In the genomic region with DNA sequence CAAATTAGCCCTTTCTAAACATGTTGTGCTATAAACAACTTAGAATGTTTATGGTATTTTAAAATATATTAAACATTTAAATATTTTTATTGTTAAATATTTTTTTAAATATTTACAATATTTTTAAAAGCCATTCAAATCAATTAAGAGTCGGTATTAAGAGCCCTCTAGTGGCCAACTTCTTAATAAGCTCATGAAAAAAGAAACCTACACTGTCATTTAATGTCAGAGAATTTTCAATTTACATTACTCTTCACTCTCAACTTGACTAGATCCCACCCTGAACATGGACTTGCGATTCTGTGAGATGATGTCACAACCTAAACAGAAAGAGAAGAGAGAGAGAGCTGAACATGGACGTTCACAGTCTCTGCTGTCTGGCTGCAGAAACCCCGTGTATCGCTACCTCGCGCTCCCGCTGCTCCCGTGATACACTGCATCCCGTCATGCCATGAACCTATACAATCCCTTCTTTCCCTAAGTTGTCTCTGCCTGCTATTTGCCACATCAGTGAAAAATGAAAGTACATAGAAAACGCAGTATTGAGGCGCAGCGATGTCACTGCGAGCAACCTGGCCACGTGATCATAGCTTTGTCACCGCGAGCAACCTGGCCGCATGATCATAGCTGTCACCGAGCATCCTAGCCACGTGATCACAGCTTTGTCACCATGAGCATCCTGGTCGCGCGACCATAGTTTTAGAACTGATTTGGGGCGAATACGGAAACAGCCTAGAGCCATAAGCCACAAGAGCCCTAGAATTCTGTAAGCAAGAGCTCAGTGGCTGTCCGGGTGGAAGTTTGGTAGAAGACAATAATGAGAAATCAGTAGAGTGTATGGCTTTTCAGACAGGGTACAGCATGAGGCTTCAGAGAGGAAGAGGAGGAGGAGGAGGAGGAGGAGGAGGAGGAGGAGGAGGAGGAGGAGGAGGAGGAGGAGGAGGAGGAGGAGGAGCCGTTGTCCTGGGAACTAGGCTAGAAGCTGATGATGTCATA, we compare ENCODE assay signal across 8 mouse cellular contexts. TPM values are rescaled to one million over a fixed set of nuclear protein-coding genes. Genes with fewer than 3 reads are reported as not detected.
DNase-seq lines count a peak whose midpoint lies in the region; ATAC-seq and TF ChIP-seq lines count a peak whose summit lies in the region.

No protein-coding gene starts in this region.

- H3K9me3 ChIP-seq in embryonic facial prominence, embryonic 14.5 days (ENCODE audit: control insufficient read depth, low read length), result no peaks in the 10 kb centered on the region
- no peaks in the 10 kb centered on the region for H3K9me3 ChIP-seq in hindbrain, embryonic 11.5 days (ENCODE audit: control insufficient read depth, low read length)

- peak; percentile 55 to 71 for DNase-seq in CD8-positive naive resting alpha-beta T cell, adult 2 months (ENCODE audit: low read depth in 2 of 2, low spot score in 2 of 2)
- peak; percentile 83 for DNase-seq in T-cell, adult 2 months (ENCODE audit: low spot score)
- peak; percentile 68 for DNase-seq in embryonic facial prominence, embryonic 14.5 days (ENCODE audit: low spot score)
- peak; percentile 51 for DNase-seq in hindbrain, embryonic 11.5 days (ENCODE audit: low spot score)
- DNase-seq in left cerebral cortex, adult 2 months (ENCODE audit: extremely low spot score in 1 of 2, low spot score in 2 of 2), result peak; percentile 48 to 58
- peak; percentile 86 for DNase-seq in splenic B cell, adult 2 months (ENCODE audit: low read depth, low spot score)
- no peak for DNase-seq in adrenal gland, postnatal 4 days (ENCODE audit: low spot score in 2 of 2)

- intact Hi-C loops in left cerebral cortex, adult 2 months (cut with DNase I), result loop anchor here (1.0 to 5.0 kb wide), 2 partner anchors 99 to 165 kb away; no protein-coding TSS in a partner anchor

- 61% methylated on average over 27 of the region's 27 CpGs for WGBS in embryonic facial prominence, embryonic 14.5 days
- 60% methylated on average over 27 of the region's 27 CpGs for WGBS in hindbrain, embryonic 11.5 days

- H3K27me3 ChIP-seq in embryonic facial prominence, embryonic 14.5 days (replicated peaks; ENCODE audit: control insufficient read depth, insufficient read depth, low read length), result no peaks in the 10 kb centered on the region
- no peaks in the 10 kb centered on the region for H3K27me3 ChIP-seq in hindbrain, embryonic 11.5 days (ENCODE audit: control insufficient read depth, insufficient read depth, low read length)
- H3K27me3 ChIP-seq in splenic B cell, adult 2 months (ENCODE audit: control insufficient read depth, insufficient read depth, low read length, poor library complexity, severe bottlenecking), result no peaks in the 10 kb centered on the region

- H3K36me3 ChIP-seq in embryonic facial prominence, embryonic 14.5 days (ENCODE audit: control insufficient read depth, insufficient read depth, low read length), result no peaks in the 10 kb centered on the region
- H3K36me3 ChIP-seq in hindbrain, embryonic 11.5 days (ENCODE audit: control insufficient read depth, insufficient read depth, low read length), result no peaks in the 10 kb centered on the region
- no peaks in the 10 kb centered on the region for H3K36me3 ChIP-seq in splenic B cell, adult 2 months (ENCODE audit: control insufficient read depth, insufficient read depth, low read length, poor library complexity, severe bottlenecking)

- H3K27ac ChIP-seq in embryonic facial prominence, embryonic 14.5 days (replicated peaks; ENCODE audit: low read depth, low read length), result no peak overlapping the region
- no peak overlapping the region for H3K27ac ChIP-seq in hindbrain, embryonic 11.5 days (ENCODE audit: low read depth, low read length)
- H3K27ac ChIP-seq in left cerebral cortex, adult 2 months, result peak overlapping the region; percentile 77

- peak overlapping the region; percentile 41 for H3K9ac ChIP-seq in embryonic facial prominence, embryonic 14.5 days (ENCODE audit: low read depth, low read length)
- H3K9ac ChIP-seq in hindbrain, embryonic 11.5 days (ENCODE audit: low read depth, low read length), result no peak overlapping the region

- ATAC-seq in embryonic facial prominence, embryonic 14.5 days (ENCODE audit: low read depth), result peak; percentile 74; the same call in 1 of the 2 replicates
- ATAC-seq in hindbrain, embryonic 11.5 days (ENCODE audit: low FRiP score), result no peak; the same call in 1 of the 2 replicates
- peak; percentile 68 for ATAC-seq in megakaryocyte-erythroid progenitor cell, adult 5-6 weeks (replicated peaks; ENCODE audit: low FRiP score, low TSS enrichment, poor library complexity, severe bottlenecking)

- H3K4me3 ChIP-seq in embryonic facial prominence, embryonic 14.5 days (ENCODE audit: low read depth, low read length), result peak overlapping the region; percentile 34
- peak overlapping the region; percentile 3; the same call in 1 of the 2 replicates for H3K4me3 ChIP-seq in hindbrain, embryonic 11.5 days (ENCODE audit: low read depth, low read length)
- peak overlapping the region; percentile 52 for H3K4me3 ChIP-seq in left cerebral cortex, adult 2 months

- peak; percentile 67 for TF ChIP-seq CTCF in left cerebral cortex, adult 2 months (IDR thresholded peaks at IDR 0.05)

- peak overlapping the region; percentile 52 for H3K4me2 ChIP-seq in embryonic facial prominence, embryonic 14.5 days (ENCODE audit: low read depth, low read length)
- peak overlapping the region; percentile 23; the same call in 1 of the 2 replicates for H3K4me2 ChIP-seq in hindbrain, embryonic 11.5 days (replicated peaks; ENCODE audit: low read depth, low read length)

- no peaks in the 10 kb centered on the region for H3K4me1 ChIP-seq in embryonic facial prominence, embryonic 14.5 days (ENCODE audit: control insufficient read depth, insufficient read depth, low read length)
- H3K4me1 ChIP-seq in hindbrain, embryonic 11.5 days (replicated peaks; ENCODE audit: control insufficient read depth, insufficient read depth, low read length), result no peaks in the 10 kb centered on the region

RNA-seq across cellular contexts. Expression of gene Casc1, which starts 23.4 kb away (rescaled TPM):
- polyA plus RNA-seq in embryonic facial prominence, embryonic 14.5 days (2014; fragmentation: Nextera tagmentation; extraction: Ambion mirVana), result 0.58 and 0.95 TPM in 2 replicates
- 0.91 and 1.2 TPM in 2 replicates for polyA plus RNA-seq in hindbrain, embryonic 11.5 days (2014; fragmentation: Nextera tagmentation; extraction: Ambion mirVana)
- 1 to 10 TPM; 1.3 to 1.9 TPM for total RNA-seq in left cerebral cortex, adult 2 months (2021)
- total RNA-seq in megakaryocyte-erythroid progenitor cell, adult 5-6 weeks (2014; fragmentation: Nextera tagmentation), result 0.47 and 0.63 TPM in 2 replicates
- total RNA-seq in megakaryocyte-erythroid progenitor cell, adult 5-6 weeks (2017), result 0.08 and 2.6 TPM in 2 replicates
- total RNA-seq in adrenal gland, postnatal 4 days (2021), result 1 to 10 TPM; 1.4 to 1.6 TPM

RNA-seq across cellular contexts. Expression of gene Etfrf1, which starts 23.5 kb away (rescaled TPM):
- polyA plus RNA-seq in embryonic facial prominence, embryonic 14.5 days (2014; fragmentation: Nextera tagmentation; extraction: Ambion mirVana), result 28.4 and 29.6 TPM in 2 replicates
- polyA plus RNA-seq in hindbrain, embryonic 11.5 days (2014; fragmentation: Nextera tagmentation; extraction: Ambion mirVana), result 40.1 and 40.6 TPM in 2 replicates
- 10 to 100 TPM; 22.5 to 23.4 TPM for total RNA-seq in left cerebral cortex, adult 2 months (2021)
- total RNA-seq in megakaryocyte-erythroid progenitor cell, adult 5-6 weeks (2014; fragmentation: Nextera tagmentation), result 13.1 and 27.7 TPM in 2 replicates
- total RNA-seq in megakaryocyte-erythroid progenitor cell, adult 5-6 weeks (2017), result 10.7 and 35.6 TPM in 2 replicates
- 100 to 1,000 TPM in 1 of 2 experiments, 10 to 100 TPM in 1; 97.2 to 107 TPM for total RNA-seq in adrenal gland, postnatal 4 days (2021)

Comparison
In these comparisons a context has a peak if more than half of its experiments do, and no peak if none do; other contexts are left out.
1. DNase-seq: peak in CD8-positive naive resting alpha-beta T cell, adult 2 months (2 of 2), T-cell, adult 2 months (single experiment), embryonic facial prominence, embryonic 14.5 days (single experiment), hindbrain, embryonic 11.5 days (single experiment), left cerebral cortex, adult 2 months (2 of 2) and splenic B cell, adult 2 months (single experiment); none in adrenal gland, postnatal 4 days (0 of 2).
2. Peak in every context shown above with its lines, with median percentiles within 50 percentile points of each other: H3K4me3 ChIP-seq.